Mouse (Mus musculus) cerebellum, postnatal 10 days (tissue): ENCODE measurements around the gene Rsl1d1.
A peak's percentile ranks its signal among the peaks of the same experiment; 100 is the strongest.

Experiments
- DNase-seq, 2 experiments: peaks; one replicate each; pipeline ENCODE4 v3.0.0; 2021; ENCODE audit warnings: mixed read lengths in 2 of 2

Rsl1d1 gene

GRCm38 (mm10) chr16:11154500-11154899, 48.6 kb downstream of the Rsl1d1 start:
- DNase-seq, result no peak

GRCm38 (mm10) chr16:11143706-11144483, 59.2 kb downstream of the Rsl1d1 start:
- DNase-seq, result peak; percentile 97 to 100
